Mouse (Mus musculus) layer of hippocampus, postnatal 25 days (tissue): ENCODE data around the gene Aptx. TPM values are rescaled to one million over a fixed set of nuclear protein-coding genes. Genes with fewer than 3 reads are reported as not detected.

Experiments
- DNase-seq, 2 experiments: peaks; one replicate each; pipeline ENCODE4 v3.0.0; 2022; ENCODE audit warnings: mixed read lengths in 2 of 2, low spot score in 1 of 2; ENCODE audit errors: extremely low spot score in 1 of 2
- total RNA-seq, 2 experiments: library from RNA; stranded (reverse); gene quantifications; 2 replicates each; pipeline ENCODE4 v1.2.3; 2021

Gene Aptx
- total RNA-seq: 10 to 100 TPM; 24.2 to 24.7 TPM

DNA sequence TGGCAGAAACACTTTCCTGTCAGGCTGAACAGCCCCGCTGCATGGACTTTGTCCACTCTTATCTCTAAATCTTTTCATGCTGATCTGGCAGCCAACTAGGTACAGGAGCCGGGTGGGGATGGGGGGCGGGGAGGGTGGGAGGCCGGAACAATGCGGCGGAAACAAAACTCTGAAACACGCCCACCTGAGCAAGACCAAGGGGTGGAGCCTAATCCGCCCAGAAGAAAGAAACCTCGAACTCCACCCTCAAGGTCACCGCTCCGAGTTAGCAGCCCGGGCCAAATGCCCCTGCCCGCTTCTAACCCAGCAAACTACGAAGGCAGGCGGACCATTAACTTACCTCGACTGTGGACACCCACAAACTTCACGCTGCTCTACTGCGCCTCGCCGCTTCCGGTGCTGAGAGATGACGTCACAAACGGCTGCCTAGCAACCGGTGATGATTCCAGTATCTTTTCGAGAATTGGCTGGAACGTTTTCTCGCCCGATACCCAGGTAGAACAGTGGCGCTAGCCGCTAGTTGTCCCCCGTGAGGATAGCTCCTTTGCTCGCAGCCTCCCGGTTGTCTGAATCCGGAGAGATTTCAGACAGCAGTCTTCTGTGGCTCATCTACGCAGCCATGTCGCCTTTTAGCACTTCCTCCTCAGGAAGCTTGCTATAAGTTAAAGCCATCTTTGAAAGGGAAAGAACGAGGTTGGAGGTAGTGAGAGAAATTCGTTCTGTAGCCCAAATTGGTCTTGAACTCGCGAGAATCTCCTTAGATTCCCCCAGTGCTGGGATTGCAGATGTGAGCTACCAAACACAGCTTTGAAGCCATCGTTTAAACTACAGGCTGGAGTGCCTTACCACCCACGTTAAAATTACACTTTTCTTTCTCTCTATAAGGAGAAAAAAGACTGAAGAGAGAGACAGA is at the start of gene Aptx:
Gene Aptx, minus strand, starts transcription at position 398 of the 913 bp plus-strand sequence.
- DNase-seq: peak; percentile 91 to 96

DNA sequence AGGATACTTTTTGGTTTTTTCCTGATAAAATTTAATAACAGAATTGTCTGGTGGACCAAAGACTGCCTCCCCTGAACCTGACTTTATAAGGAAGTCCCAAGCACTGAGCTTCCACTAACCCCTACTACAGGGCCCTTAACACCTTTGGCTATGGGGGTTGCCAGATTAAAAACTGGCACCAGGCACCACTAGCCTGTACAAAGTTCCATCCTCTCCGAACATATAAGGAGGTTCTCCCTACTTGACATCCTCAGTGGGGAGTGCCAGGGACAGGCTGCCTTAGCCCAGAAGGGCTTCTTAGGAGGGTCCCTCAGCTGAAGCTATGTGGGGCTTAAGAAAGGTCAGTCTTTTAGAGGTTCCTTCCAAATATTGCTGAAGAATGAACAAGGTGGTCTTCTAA is 32.4 kb upstream of the Aptx start:
- no peak for DNase-seq

GRCm38 (mm10) chr4:40731262-40731661 is 28.3 kb upstream of the Aptx start:
- no peak for DNase-seq

GRCm38 (mm10) chr4:40727247-40727646 is 24.3 kb upstream of the Aptx start:
- no peak for DNase-seq

DNA sequence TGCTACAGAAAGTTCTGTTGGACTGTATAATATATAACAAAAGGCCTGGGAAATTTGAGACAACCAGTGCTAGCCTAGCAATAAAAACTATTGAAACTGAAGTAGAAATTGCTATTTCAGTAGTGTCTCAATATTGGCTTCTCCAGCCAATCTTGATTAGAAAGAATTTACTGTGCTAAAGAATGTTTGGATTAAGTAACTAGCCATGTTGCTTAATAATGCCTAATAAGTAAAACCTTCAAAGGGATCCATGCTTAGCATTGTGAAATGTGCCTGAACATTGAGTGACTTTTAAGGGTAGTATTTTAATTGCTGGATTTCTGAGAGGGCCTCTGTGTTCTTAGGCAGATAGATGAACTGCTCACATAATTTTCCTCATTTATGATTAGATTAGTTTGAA is 22.6 kb upstream of the Aptx start:
- DNase-seq: no peak

DNA sequence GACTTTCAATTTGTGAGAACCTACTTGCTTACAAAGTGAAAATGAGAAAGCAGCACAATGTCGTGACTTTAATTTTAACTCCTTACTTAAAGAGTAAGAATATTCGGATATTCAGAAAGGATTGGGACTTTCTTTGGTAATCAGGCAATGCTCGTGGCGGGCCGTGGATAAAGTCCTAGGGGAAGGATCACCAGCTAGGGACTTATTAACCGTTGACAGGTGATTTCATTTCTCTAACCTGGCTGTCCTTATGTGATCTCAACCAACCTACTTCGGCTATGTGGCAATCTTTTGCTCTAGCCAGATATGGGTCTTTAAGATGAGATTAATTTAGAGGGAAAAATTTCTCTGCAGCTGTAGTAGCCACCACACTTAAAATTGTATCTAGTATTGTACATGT is 22.1 kb upstream of the Aptx start:
- no peak for DNase-seq

GRCm38 (mm10) chr4:40722687-40723460 is 19.9 kb upstream of the Aptx start:
- peak in 1 of 2 experiments; percentile 77 for DNase-seq

- DNase-seq: peak; percentile 99 to 100
Measured at GRCm38 (mm10) chr4:40722011-40722666, 19.1 kb upstream of the Aptx start, which contains the start of gene Dnaja1. Gene Dnaja1 (plus strand): TSS chr4:40722150.

- no peak for DNase-seq
Measured at GRCm38 (mm10) chr4:40720910-40721309, 17.9 kb upstream of the Aptx start.

DNA sequence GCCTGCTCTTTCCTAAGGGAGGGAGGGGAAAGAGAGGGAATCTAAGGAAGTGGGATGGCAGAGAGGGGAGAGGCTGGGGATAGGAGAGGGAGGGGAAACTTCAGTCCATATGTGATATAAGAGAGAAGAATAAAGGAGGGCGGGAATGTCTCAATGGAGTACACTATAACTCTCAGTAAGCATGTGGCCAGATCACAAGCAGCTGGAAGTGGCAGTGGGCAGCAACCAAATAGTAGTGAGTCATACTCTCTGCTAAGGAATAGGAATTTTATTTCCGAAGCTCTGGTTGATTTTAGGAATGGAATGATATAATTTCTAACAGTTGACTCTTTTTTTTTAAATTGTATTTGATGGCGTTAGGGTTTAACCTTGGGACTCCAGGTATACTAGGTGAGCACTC is 14.1 kb upstream of the Aptx start:
- DNase-seq: no peak

DNA sequence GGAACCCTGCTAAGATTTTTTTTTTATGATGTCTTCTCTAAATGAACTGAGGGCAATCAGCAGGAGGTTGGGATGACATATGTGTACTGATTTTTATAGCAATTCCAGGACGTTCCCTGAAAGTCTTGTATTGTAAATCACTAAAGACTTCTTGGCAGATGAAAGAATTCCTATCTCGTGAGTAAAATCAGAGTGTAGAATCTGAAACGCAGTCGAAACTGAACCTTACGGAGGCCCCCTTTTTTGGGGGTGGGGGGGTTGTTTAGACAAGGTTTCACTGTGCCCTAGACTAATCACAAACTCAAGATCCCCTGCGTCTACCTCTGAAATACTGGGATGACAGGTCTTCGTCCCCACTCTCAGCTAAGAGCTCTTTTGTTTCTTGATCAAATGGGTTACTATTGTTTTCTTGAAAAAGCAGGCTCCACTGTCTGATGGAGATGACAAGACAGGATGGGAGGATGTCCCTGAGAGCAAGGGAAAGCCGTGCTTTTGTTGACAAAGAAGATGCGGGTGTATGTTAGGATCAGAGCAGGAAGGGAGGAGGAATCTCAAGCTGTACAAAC is 799 bp upstream of the Aptx start:
- DNase-seq: no peak

- DNase-seq: no peak
Measured at GRCm38 (mm10) chr4:40701796-40702195, 1.2 kb downstream of the Aptx start.

- no peak for DNase-seq
Measured at GRCm38 (mm10) chr4:40700216-40700615, 2.8 kb downstream of the Aptx start.

- no peak for DNase-seq
Measured at GRCm38 (mm10) chr4:40697059-40697458, 5.9 kb downstream of the Aptx start.

DNA sequence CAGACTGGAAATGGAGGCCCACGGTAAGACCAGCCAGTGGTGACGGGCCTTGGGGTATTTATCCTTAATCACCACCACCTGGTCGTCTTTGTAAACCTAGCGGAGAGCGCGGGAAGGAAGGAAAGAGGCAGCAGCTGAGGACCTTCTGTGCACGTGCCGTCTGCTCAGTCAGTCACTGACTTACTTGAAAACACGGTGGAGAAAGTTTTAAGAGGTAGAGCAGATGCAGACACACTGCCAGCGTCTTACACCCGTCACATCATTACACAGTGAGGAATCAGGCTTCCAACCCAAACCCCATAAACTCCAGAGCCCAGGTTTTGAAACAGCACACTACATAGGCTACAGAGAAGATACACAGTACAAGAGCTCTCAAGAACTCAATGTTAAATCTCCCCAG is 11.9 kb downstream of the Aptx start:
- no peak for DNase-seq

GRCm38 (mm10) chr4:40683306-40683705 is 19.7 kb downstream of the Aptx start:
- DNase-seq: no peak

DNA sequence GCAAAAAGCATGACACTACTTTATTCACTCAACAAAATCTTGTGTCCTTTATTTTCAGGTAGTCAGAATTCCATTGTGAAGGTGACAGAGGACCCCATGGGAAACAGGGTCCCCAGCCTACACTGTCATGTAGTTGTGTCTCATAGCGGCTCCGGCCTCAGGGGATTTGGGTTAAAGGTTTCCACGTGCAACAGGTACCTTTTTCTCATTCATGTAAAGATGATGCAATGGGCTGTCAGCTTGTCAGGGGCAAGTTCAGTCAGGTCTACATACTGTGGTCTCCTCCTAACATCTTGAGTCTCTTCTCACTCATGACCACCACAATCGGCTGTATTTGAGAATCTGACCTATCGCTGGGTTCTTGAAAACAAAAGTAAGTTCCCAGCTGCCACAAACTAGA is 20.6 kb downstream of the Aptx start:
- DNase-seq: no peak

DNA sequence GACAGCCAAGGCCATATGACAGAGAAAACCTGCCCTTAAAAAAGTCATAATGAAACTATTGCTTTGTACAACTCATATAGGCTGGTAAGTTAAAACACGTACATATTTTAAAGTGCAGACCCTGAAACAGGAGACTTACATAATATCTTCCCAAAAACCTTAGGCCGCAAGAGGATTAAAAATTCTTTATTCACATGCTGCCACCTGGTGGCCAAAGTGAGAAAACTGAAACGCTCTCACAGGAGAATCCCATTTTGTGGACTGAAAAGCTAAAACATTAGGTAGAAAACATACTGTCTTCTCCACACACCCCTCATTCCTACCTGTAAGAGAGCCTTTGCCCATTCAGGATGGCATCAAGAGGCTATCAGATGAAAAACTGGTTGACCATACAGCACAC is 21.1 kb downstream of the Aptx start:
- DNase-seq: peak; percentile 57 to 79

GRCm38 (mm10) chr4:40680250-40680860 is 22.6 kb downstream of the Aptx start:
- no peak for DNase-seq

DNA sequence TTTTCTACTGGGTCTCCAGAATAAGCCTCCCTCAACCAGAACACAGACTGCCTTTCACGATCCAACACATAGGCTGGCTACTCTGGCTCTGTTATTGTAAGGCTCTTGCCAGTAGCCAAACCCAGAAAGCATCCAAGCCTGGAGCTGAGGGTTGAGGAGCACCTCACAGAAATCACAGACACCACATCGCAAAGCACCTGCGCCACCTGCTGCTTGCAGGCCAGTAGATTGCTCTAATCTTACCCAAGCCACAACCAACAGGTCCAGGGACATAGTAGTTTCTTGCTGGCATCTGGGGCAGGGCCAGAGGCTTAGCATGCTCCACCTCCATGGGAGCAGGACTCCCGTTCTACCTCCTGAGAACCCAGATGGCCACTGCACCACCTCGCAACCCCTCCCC is 25.9 kb downstream of the Aptx start:
- DNase-seq: peak in 1 of 2 experiments; percentile 12
